Mouse (Mus musculus) forebrain, embryonic 16.5 days (tissue): ENCODE measurements around the gene Homer3. TPM values are rescaled to one million over a fixed set of nuclear protein-coding genes. Genes with fewer than 3 reads are reported as not detected.

Source experiments
- ATAC-seq: fragments of 200-750 bp; cut with Nextera tagmentation; 2 replicates; pipeline ENCODE4 v1.8.0; 2017; ENCODE audit warnings: mild to moderate bottlenecking, moderate library complexity
- H3K27ac ChIP-seq: fragments of 300-500 bp; sonication (generic); 2 replicates; pipeline ENCODE4 v1.5.1; 2014; ENCODE audit warnings: low read length, control low read depth
- H3K27me3 ChIP-seq: fragments of 300-500 bp; sonication (generic); replicated peaks from 2 replicates; pipeline ENCODE4 v1.6.1; 2014; ENCODE audit warnings: low read length; ENCODE audit not compliant: control insufficient read depth, insufficient read depth
- H3K36me3 ChIP-seq: fragments of 300-500 bp; sonication (generic); 2 replicates; pipeline ENCODE4 v1.6.1; 2014; ENCODE audit not compliant: control insufficient read depth, insufficient read depth
- H3K4me1 ChIP-seq: fragments of 300-500 bp; sonication (generic); replicated peaks from 2 replicates; pipeline ENCODE4 v1.6.1; 2014; ENCODE audit warnings: low read length; ENCODE audit not compliant: control insufficient read depth, insufficient read depth
- H3K4me2 ChIP-seq: fragments of 300-500 bp; sonication (generic); 2 replicates; pipeline ENCODE4 v1.6.1; 2014; ENCODE audit warnings: mild to moderate bottlenecking, low read length, control low read depth
- H3K4me3 ChIP-seq: fragments of 300-500 bp; sonication (generic); replicated peaks from 2 replicates; pipeline ENCODE4 v1.5.1; 2014; ENCODE audit warnings: mild to moderate bottlenecking, low read length, control low read depth
- H3K9ac ChIP-seq: fragments of 300-500 bp; sonication (generic); replicated peaks from 2 replicates; pipeline ENCODE4 v1.6.1; 2014; ENCODE audit warnings: low read depth, low read length, control low read depth
- H3K9me3 ChIP-seq: fragments of 300-500 bp; sonication (generic); 2 replicates; pipeline ENCODE4 v1.6.1; 2016; ENCODE audit warnings: low read length; ENCODE audit not compliant: control insufficient read depth
- WGBS: fragments of 180-500 bp; shearing (Covaris S2); extraction: QIAGEN DNeasy Blood & Tissue Kit; methylation state at CpG from one replicate; pipeline ENCODE4 v1.1.7; 2014; 5-methylcytosine and 5-hydroxymethylcytosine counted together
- polyA plus RNA-seq: library from polyadenylated mRNA; unstranded; fragments of >200 nt; fragmentation: Nextera tagmentation; extraction: Ambion mirVana; gene quantifications from 2 replicates; pipeline ENCODE4 v1.2.1, GENCODE M21; 2015

Homer3 gene
- polyA plus RNA-seq, 1 experiment from 2014 or later, result 49.4 TPM

- peaks cover 9% of the 10 kb centered on the region for H3K4me1 ChIP-seq
- H3K9me3 ChIP-seq, result no peaks in the 10 kb centered on the region
- 95% methylated on average over 14 of the region's 14 CpGs for WGBS
- no peak overlapping the region for H3K9ac ChIP-seq
- no peaks in the 10 kb centered on the region for H3K27me3 ChIP-seq
- H3K36me3 ChIP-seq, result peaks cover 28% of the 10 kb centered on the region
- H3K4me2 ChIP-seq, result no peak overlapping the region
- ATAC-seq, result no peak
- no peak overlapping the region for H3K4me3 ChIP-seq
- no peak overlapping the region for H3K27ac ChIP-seq
These were observed 59.4 kb downstream of the Homer3 start for GRCm38 (mm10) chr8:70342007-70342406.

DNA sequence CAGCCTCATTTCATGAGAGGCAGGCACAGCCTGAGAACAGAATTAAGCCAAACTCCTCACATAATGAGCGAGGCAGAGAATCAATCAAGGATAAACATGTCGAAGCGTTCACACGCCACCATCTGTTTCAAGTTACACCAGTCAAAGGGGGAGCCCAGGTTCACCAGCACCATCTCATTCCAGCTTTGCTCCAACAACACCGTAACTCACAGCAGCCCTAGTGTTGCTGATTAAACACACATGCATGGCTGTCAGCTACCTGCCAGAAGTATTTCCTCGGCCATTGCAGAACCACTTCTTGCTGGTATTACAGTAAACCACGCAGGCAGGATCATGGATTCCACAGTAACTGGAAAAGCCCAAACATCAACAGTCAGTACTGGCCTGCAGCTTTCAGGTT lies 60.4 kb downstream of the Homer3 start:
- Histone ChIP-seq H3K36me3 (peaks cover 20% of the 10 kb centered on the region), H3K4me2 (no peak overlapping the region), H3K4me1 (peaks cover 9% of the 10 kb centered on the region), H3K4me3 (no peak overlapping the region), H3K27ac (no peak overlapping the region), H3K27me3 (no peaks in the 10 kb centered on the region), H3K9me3 (no peaks in the 10 kb centered on the region), H3K9ac (no peak overlapping the region)
- no peak for ATAC-seq
- 68% methylated on average over 7 of the region's 7 CpGs for WGBS

GRCm38 (mm10) chr8:70343696-70344095 lies 61.1 kb downstream of the Homer3 start:
- Histone ChIP-seq H3K27me3 (no peaks in the 10 kb centered on the region), H3K4me1 (peaks cover 12% of the 10 kb centered on the region), H3K36me3 (peaks cover 15% of the 10 kb centered on the region), H3K9ac (no peak overlapping the region), H3K27ac (no peak overlapping the region), H3K4me3 (no peak overlapping the region), H3K4me2 (no peak overlapping the region), H3K9me3 (no peaks in the 10 kb centered on the region)
- peak; percentile 70; the same call in 1 of the 2 replicates for ATAC-seq
- WGBS, result 62% methylated on average over 6 of the region's 6 CpGs

Other genes starting within 250 kb of the Homer3 start
- 85.6 and 93.5 TPM in 2 replicates for gene Mau2, start 240.1 kb upstream of the Homer3 start, polyA plus RNA-seq
- gene Sugp1, start 240.0 kb upstream of the Homer3 start, polyA plus RNA-seq, result 59.2 and 67.5 TPM in 2 replicates
- 1.0 and 1.2 TPM in 2 replicates for gene Tm6sf2, start 209.9 kb upstream of the Homer3 start, polyA plus RNA-seq
- gene Hapln4, start 199.4 kb upstream of the Homer3 start, polyA plus RNA-seq, result 0.25 and 0.63 TPM in 2 replicates
- 145 and 166 TPM in 2 replicates for gene Ncan, start 162.0 kb upstream of the Homer3 start, polyA plus RNA-seq
- gene Nr2c2ap, start 151.5 kb upstream of the Homer3 start, polyA plus RNA-seq, result 44.0 and 44.8 TPM in 2 replicates
- gene Rfxank, start 143.7 kb upstream of the Homer3 start, polyA plus RNA-seq, result 10.5 and 14.4 TPM in 2 replicates
- gene Borcs8, start 143.3 kb upstream of the Homer3 start, polyA plus RNA-seq, result 48.1 and 60.0 TPM in 2 replicates
- gene Mef2b, start 143.1 kb upstream of the Homer3 start, polyA plus RNA-seq, result 0.34 and 0.81 TPM in 2 replicates
- 58.4 and 67.7 TPM in 2 replicates for gene Tmem161a, start 110.5 kb upstream of the Homer3 start, polyA plus RNA-seq
- 4.0 and 7.2 TPM in 2 replicates for gene Slc25a42, start 70.5 kb upstream of the Homer3 start, polyA plus RNA-seq
- gene Sugp2, start 48.6 kb upstream of the Homer3 start, polyA plus RNA-seq, result 87.6 and 104 TPM in 2 replicates
- 101 and 109 TPM in 2 replicates for gene Armc6, start 48.4 kb upstream of the Homer3 start, polyA plus RNA-seq
- gene Ddx49, start 19.7 kb downstream of the Homer3 start, polyA plus RNA-seq, result 53.7 and 57.5 TPM in 2 replicates
- gene Cope, start 19.7 kb downstream of the Homer3 start, polyA plus RNA-seq, result 270 and 273 TPM in 2 replicates
- gene Cers1, start 32.9 kb downstream of the Homer3 start, polyA plus RNA-seq, result 32.7 and 35.8 TPM in 2 replicates
- gene Gdf1, start 47.0 kb downstream of the Homer3 start, polyA plus RNA-seq, result 3.9 and 5.8 TPM in 2 replicates
- gene Upf1, start 70.5 kb downstream of the Homer3 start, polyA plus RNA-seq, result 11.8 and 13.6 TPM in 2 replicates
- 0.51 and 0.75 TPM in 2 replicates for gene Comp, start 90.7 kb downstream of the Homer3 start, polyA plus RNA-seq
- gene Crtc1, start 156.8 kb downstream of the Homer3 start, polyA plus RNA-seq, result 41.1 and 51.0 TPM in 2 replicates
- gene Klhl26, start 194.1 kb downstream of the Homer3 start, polyA plus RNA-seq, result 23.1 and 26.2 TPM in 2 replicates
- gene Tmem59l, start 204.5 kb downstream of the Homer3 start, polyA plus RNA-seq, result 74.9 and 90.8 TPM in 2 replicates
- gene Crlf1, start 210.3 kb downstream of the Homer3 start, polyA plus RNA-seq, result 6.1 and 8.2 TPM in 2 replicates
- 149 and 157 TPM in 2 replicates for gene Rex1bd, start 223.9 kb downstream of the Homer3 start, polyA plus RNA-seq
- gene Uba52, start 228.0 kb downstream of the Homer3 start, polyA plus RNA-seq, result 660 and 697 TPM in 2 replicates
- gene Fkbp8, start 244.9 kb downstream of the Homer3 start, polyA plus RNA-seq, result 402 and 462 TPM in 2 replicates
- gene Kxd1, start 245.1 kb downstream of the Homer3 start, polyA plus RNA-seq, result 45.5 and 45.9 TPM in 2 replicates